Mouse (Mus musculus) liver, adult (tissue): ENCODE results near the gene Rbms3.

Source experiments
- GATA4 ChIP-seq: IDR thresholded peaks from 2 replicates; pipeline ENCODE4 v1.6.1; 2014; ENCODE audit warnings: mild to moderate bottlenecking, low read length; ENCODE audit not compliant: insufficient replicate concordance

Rbms3 gene

DNA sequence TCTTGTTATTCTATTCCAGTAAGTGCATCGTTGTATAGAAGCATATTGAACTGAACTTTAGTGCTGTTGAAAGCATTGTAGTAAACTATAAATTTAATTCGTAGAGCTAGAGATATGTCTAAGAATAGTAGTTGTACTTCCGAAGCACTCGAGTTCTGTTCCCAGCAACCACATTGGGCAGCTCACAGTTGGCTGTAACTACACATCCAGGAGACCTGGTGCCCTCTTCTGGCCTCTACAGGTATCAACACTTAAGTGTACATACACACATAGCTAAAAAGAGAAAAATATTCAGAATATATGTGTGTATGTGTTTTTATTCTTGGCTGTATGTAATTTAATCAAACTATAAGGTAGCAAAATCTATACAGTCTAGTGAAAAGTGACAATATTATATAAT lies 1098.6 kb downstream of the Rbms3 start:
- TF ChIP-seq GATA4: no peak

- no peak for TF ChIP-seq GATA4
Observed at GRCm38 (mm10) chr9:116524386-116524785, 1105.3 kb downstream of the Rbms3 start.
